Mouse (Mus musculus) spleen, adult 2 months (tissue): ENCODE data around the gene Rybp.

ENCODE experiments used
- CTCF ChIP-seq: fragments of 200-500 bp; IDR thresholded peaks from 2 replicates; pipeline ENCODE4 v1.5.1; 2011; ENCODE audit warnings: mild to moderate bottlenecking, inconsistent platforms; ENCODE audit not compliant: insufficient read depth, insufficient read length, insufficient replicate concordance; ENCODE audit errors: extremely low read depth
- POLR2A ChIP-seq: fragments of 200-500 bp; IDR thresholded peaks from 2 replicates; pipeline ENCODE4 v1.6.1; 2011; ENCODE audit warnings: low read depth, low read length, inconsistent platforms

DNA sequence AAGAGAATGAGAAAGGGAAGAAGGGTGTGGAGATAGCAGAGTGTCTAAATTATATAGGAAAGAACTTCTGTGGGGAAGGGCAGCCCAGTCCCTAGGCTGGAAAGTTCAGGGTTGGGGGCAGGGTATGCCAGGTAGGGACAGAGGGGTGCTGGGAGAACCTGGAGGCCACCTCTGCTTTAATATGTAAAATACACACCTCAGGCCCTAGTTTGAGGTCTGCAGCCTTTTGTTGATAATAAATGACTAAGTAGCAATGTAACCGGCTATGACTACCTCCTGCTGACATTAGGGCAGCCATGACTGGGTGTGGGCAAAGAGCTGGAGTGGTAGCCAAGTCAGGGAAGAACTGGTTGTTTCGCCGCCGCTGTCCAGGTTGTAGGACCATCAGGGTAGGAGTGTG lies 45.2 kb upstream of the Rybp start:
- no peak for TF ChIP-seq CTCF
- no peak for TF ChIP-seq POLR2A
